Mouse (Mus musculus): Measurements from ENCODE around the gene Rnf150.

GRCm38 (mm10) chr8:82846098-82846497 lies 17.1 kb upstream of the Rnf150 start:
- no peak for TF ChIP-seq CTCF (IDR thresholded peaks at IDR 0.05; ENCODE audit: extremely low read depth, insufficient read depth, insufficient read length, insufficient replicate concordance)
- TF ChIP-seq POLR2A (IDR thresholded peaks at IDR 0.05; ENCODE audit: low read depth, low read length): no peak

Measured in spleen, adult 2 months (tissue).